Mouse (Mus musculus): ENCODE measurements around the gene Naa80. TPM values are rescaled to one million over a fixed set of nuclear protein-coding genes. Genes with fewer than 3 reads are reported as not detected.

The Naa80 gene
- 16.2 and 16.9 TPM in 2 replicates for polyA plus RNA-seq (2015; fragmentation: Nextera tagmentation; extraction: Ambion mirVana)

DNA sequence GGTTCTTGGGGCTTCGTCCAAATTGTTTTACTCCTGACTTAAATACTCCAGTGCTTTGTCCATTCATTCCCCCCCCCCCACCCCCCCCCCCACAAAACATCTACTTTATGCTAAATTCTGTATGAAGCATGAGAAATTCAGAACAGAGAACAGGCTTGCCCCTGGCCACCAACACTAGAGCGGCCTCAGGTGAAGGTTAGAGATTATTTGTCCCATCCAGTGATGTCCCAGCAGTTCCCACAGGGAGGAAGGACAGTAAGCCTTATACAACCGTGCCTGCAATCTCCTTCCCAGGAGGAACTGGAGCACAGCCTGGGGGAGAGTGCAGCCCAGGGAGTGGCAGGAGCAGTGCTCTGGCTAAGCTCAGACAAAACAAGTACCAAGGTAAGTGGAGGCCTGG is at the start of gene Naa80:
Gene Naa80, plus strand, starts transcription at position 301 of the 400 bp plus-strand sequence.
- peak within 1 kb of the TSS; percentile 92 for H3K27ac ChIP-seq (ENCODE audit: low read length)
- WGBS = 88% methylated on average over 3 of the region's 3 CpGs
- no peak within 1 kb of the TSS for H3K9ac ChIP-seq (replicated peaks; ENCODE audit: low read depth, low read length)
- H3K36me3 ChIP-seq (ENCODE audit: control insufficient read depth, insufficient read depth) = peaks cover 10% of the 10 kb centered on the region; the same call in 1 of the 2 replicates
- no peak within 1 kb of the TSS for H3K4me2 ChIP-seq (ENCODE audit: low read length)
- peaks cover 29% of the 10 kb centered on the region for H3K4me1 ChIP-seq (replicated peaks; ENCODE audit: control insufficient read depth, insufficient read depth, low read length)
- no peaks in the 10 kb centered on the region for H3K9me3 ChIP-seq (ENCODE audit: control insufficient read depth, low read length)
- H3K27me3 ChIP-seq (replicated peaks; ENCODE audit: control insufficient read depth, insufficient read depth, low read length) = no peaks in the 10 kb centered on the region
- no peak for ATAC-seq
- H3K4me3 ChIP-seq (replicated peaks; ENCODE audit: low read length) = no peak within 1 kb of the TSS

DNA sequence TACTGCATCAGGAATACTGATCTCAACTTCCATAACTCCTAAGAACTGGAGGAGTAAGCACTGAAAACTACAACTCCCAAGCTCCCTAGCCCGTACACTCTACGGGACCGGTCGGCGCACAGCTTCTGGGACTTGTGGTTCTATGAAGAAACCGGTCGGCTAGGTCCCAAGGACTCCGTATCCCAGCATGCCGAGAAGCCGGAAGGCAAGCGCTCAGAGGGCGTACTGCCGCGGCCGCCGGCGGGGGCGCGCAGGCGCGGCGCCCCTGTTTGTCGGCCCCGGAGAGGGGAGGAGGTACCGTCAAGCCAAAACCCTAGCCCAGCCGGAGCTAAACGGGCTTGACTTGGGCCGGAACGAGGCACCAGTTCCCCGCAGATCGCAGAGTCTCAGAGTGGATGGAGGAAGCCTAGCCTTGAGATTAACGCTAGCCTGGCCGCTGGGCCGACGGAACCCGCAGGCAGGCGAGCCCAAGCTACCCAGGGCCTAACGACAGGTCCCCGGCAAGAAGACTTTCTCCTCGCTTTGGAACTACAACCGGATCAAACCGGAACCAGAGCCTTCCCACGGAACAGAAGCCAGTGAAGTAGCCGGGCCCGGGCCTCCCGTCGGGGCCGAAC is 44.8 kb upstream of the Naa80 start, which contains the start of gene Tmem115:
Gene Tmem115, plus strand, starts transcription at position 155 of the 617 bp plus-strand sequence.
- Histone ChIP-seq H3K4me1 (replicated peaks; ENCODE audit: control insufficient read depth, insufficient read depth, low read length) (peaks cover 44% of the 10 kb centered on the region), H3K4me3 (replicated peaks; ENCODE audit: low read length) (peak within 1 kb of the TSS; percentile 87), H3K9ac (replicated peaks; ENCODE audit: low read depth, low read length) (peak within 1 kb of the TSS; percentile 83), H3K4me2 (ENCODE audit: low read length) (peak within 1 kb of the TSS; percentile 97), H3K27me3 (replicated peaks; ENCODE audit: control insufficient read depth, insufficient read depth, low read length) (no peaks in the 10 kb centered on the region), H3K36me3 (ENCODE audit: control insufficient read depth, insufficient read depth) (peaks cover 7% of the 10 kb centered on the region), H3K27ac (ENCODE audit: low read length) (0 out of 2 replicates have a peak within 1 kb of the TSS, but pooled peaks have one; percentile 36), H3K9me3 (ENCODE audit: control insufficient read depth, low read length) (no peaks in the 10 kb centered on the region)
- WGBS = under 1% methylated on average over 48 of the region's 48 CpGs
- ATAC-seq = peak; percentile 99

- Histone ChIP-seq H3K4me3 (replicated peaks; ENCODE audit: low read length) (peak overlapping the region; percentile 87), H3K27ac (ENCODE audit: low read length) (0 out of 2 replicates have a peak overlapping the region, but pooled peaks have one; percentile 36), H3K4me2 (ENCODE audit: low read length) (peak overlapping the region; percentile 97), H3K4me1 (replicated peaks; ENCODE audit: control insufficient read depth, insufficient read depth, low read length) (peaks cover 44% of the 10 kb centered on the region), H3K27me3 (replicated peaks; ENCODE audit: control insufficient read depth, insufficient read depth, low read length) (no peaks in the 10 kb centered on the region), H3K9me3 (ENCODE audit: control insufficient read depth, low read length) (no peaks in the 10 kb centered on the region), H3K9ac (replicated peaks; ENCODE audit: low read depth, low read length) (peak overlapping the region; percentile 83), H3K36me3 (ENCODE audit: control insufficient read depth, insufficient read depth) (peaks cover 13% of the 10 kb centered on the region)
- ATAC-seq = no peak
- under 1% methylated on average over 40 of the region's 40 CpGs for WGBS
Observed at GRCm38 (mm10) chr9:107534408-107535202, 44.1 kb upstream of the Naa80 start.

GRCm38 (mm10) chr9:107538231-107538630 is 40.5 kb upstream of the Naa80 start:
- Histone ChIP-seq H3K27me3 (replicated peaks; ENCODE audit: control insufficient read depth, insufficient read depth, low read length) (no peaks in the 10 kb centered on the region), H3K4me2 (ENCODE audit: low read length) (no peak overlapping the region), H3K27ac (ENCODE audit: low read length) (no peak overlapping the region), H3K36me3 (ENCODE audit: control insufficient read depth, insufficient read depth) (peaks cover 17% of the 10 kb centered on the region), H3K9me3 (ENCODE audit: control insufficient read depth, low read length) (no peaks in the 10 kb centered on the region), H3K4me3 (replicated peaks; ENCODE audit: low read length) (no peak overlapping the region), H3K9ac (replicated peaks; ENCODE audit: low read depth, low read length) (no peak overlapping the region), H3K4me1 (replicated peaks; ENCODE audit: control insufficient read depth, insufficient read depth, low read length) (peaks cover 64% of the 10 kb centered on the region)
- 83% methylated on average over 7 of the region's 7 CpGs for WGBS
- ATAC-seq = no peak

DNA sequence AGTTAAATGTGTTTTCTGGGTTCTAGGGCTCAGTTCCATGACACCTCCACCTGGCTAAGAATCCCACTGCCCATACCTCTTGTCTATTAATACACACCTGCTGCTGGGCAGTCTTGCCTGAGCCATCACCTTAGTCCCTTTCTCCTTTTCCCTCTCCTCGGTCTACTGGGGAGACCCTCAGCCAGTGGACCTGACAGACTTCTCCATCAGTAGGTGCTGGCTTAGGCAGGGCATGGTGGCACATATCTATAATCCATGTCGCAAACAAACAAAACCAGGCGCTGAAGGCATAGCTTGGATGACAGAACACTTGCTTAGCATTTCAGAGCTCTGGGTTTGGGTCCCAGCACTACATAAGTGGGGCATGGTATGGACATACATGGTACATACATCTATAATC is 40.0 kb upstream of the Naa80 start:
- Histone ChIP-seq H3K9me3 (ENCODE audit: control insufficient read depth, low read length) (no peaks in the 10 kb centered on the region), H3K4me1 (replicated peaks; ENCODE audit: control insufficient read depth, insufficient read depth, low read length) (peaks cover 64% of the 10 kb centered on the region), H3K4me3 (replicated peaks; ENCODE audit: low read length) (no peak overlapping the region), H3K36me3 (ENCODE audit: control insufficient read depth, insufficient read depth) (peaks cover 17% of the 10 kb centered on the region), H3K27me3 (replicated peaks; ENCODE audit: control insufficient read depth, insufficient read depth, low read length) (no peaks in the 10 kb centered on the region), H3K27ac (ENCODE audit: low read length) (no peak overlapping the region), H3K9ac (replicated peaks; ENCODE audit: low read depth, low read length) (no peak overlapping the region), H3K4me2 (ENCODE audit: low read length) (no peak overlapping the region)
- 92% methylated on average over 3 of the region's 3 CpGs for WGBS
- ATAC-seq = no peak

DNA sequence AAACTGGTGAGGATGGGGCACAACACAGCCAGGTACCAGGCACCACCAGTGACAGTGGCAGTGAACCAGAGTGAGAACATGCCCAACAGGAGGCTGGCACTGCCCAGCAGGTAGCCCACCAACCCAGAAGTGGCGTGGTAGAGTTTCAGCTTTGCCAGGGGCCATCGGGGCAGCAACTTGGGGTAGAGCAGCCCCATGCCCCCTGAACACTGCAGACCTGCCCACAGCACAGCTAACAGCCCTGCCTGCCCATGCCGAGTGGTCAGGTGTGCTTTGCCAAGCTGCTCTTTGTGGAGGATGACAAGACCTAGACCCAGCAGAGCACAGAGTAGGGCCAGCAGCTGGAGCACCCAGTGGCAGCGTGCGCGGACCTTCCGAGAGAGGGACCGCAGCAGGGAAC is 38.7 kb upstream of the Naa80 start:
- Histone ChIP-seq H3K27me3 (replicated peaks; ENCODE audit: control insufficient read depth, insufficient read depth, low read length) (no peaks in the 10 kb centered on the region), H3K4me1 (replicated peaks; ENCODE audit: control insufficient read depth, insufficient read depth, low read length) (peaks cover 60% of the 10 kb centered on the region), H3K4me3 (replicated peaks; ENCODE audit: low read length) (no peak overlapping the region), H3K9ac (replicated peaks; ENCODE audit: low read depth, low read length) (no peak overlapping the region), H3K27ac (ENCODE audit: low read length) (no peak overlapping the region), H3K4me2 (ENCODE audit: low read length) (no peak overlapping the region), H3K9me3 (ENCODE audit: control insufficient read depth, low read length) (no peaks in the 10 kb centered on the region), H3K36me3 (ENCODE audit: control insufficient read depth, insufficient read depth) (peaks cover 26% of the 10 kb centered on the region)
- WGBS = 96% methylated on average over 8 of the region's 8 CpGs
- no peak for ATAC-seq

DNA sequence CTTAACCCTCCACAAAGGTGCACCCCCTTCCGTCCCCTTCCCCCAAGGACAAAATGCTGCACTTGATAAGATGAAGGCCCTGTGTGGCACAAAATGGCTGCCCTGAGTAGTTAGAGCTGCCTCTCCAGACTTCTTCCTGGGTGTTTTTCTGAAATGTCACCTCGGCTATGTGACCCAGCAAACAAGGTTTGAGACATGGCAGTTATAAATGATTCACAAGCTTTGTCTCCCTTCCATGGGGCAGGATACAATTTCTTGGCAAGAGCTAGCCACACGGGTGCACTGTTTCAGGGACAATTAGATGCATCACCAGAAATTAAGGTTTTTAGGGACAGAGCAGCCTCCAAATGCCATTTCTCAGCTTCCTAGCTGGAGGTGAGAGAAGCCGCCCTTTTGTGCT is 38.3 kb upstream of the Naa80 start:
- no peak overlapping the region for H3K27ac ChIP-seq (ENCODE audit: low read length)
- peaks cover 26% of the 10 kb centered on the region for H3K36me3 ChIP-seq (ENCODE audit: control insufficient read depth, insufficient read depth)
- no peak overlapping the region for H3K4me3 ChIP-seq (replicated peaks; ENCODE audit: low read length)
- no peak overlapping the region; the same call in 1 of the 2 replicates for H3K4me2 ChIP-seq (ENCODE audit: low read length)
- no peaks in the 10 kb centered on the region for H3K27me3 ChIP-seq (replicated peaks; ENCODE audit: control insufficient read depth, insufficient read depth, low read length)
- no peak for ATAC-seq
- no peak overlapping the region for H3K9ac ChIP-seq (replicated peaks; ENCODE audit: low read depth, low read length)
- H3K4me1 ChIP-seq (replicated peaks; ENCODE audit: control insufficient read depth, insufficient read depth, low read length) = peaks cover 56% of the 10 kb centered on the region
- 75% methylated on average over 4 of the region's 4 CpGs for WGBS
- H3K9me3 ChIP-seq (ENCODE audit: control insufficient read depth, low read length) = no peaks in the 10 kb centered on the region

GRCm38 (mm10) chr9:107541005-107541404 is 37.7 kb upstream of the Naa80 start:
- peaks cover 26% of the 10 kb centered on the region for H3K36me3 ChIP-seq (ENCODE audit: control insufficient read depth, insufficient read depth)

More at GRCm38 (mm10) chr9:107541005-107541404, 37.7 kb upstream of the Naa80 start:
- Histone ChIP-seq H3K4me1 (replicated peaks; ENCODE audit: control insufficient read depth, insufficient read depth, low read length) (peaks cover 54% of the 10 kb centered on the region), H3K4me3 (replicated peaks; ENCODE audit: low read length) (peak overlapping the region; percentile 71), H3K27me3 (replicated peaks; ENCODE audit: control insufficient read depth, insufficient read depth, low read length) (no peaks in the 10 kb centered on the region), H3K9me3 (ENCODE audit: control insufficient read depth, low read length) (no peaks in the 10 kb centered on the region), H3K27ac (ENCODE audit: low read length) (no peak overlapping the region), H3K4me2 (ENCODE audit: low read length) (peak overlapping the region; percentile 94), H3K9ac (replicated peaks; ENCODE audit: low read depth, low read length) (peak overlapping the region; percentile 69)
- 40% methylated on average over 10 of the region's 10 CpGs for WGBS
- ATAC-seq = no peak

Measured in forebrain, embryonic 16.5 days (tissue).